Comparison of ENCODE assay signal across 13 mouse cellular contexts in genomic region chr13:45850181-45850974, GRCm38 (mm10).
A peak's percentile ranks its signal among the peaks of the same experiment; 100 is the strongest.
DNase-seq lines count a peak whose midpoint lies in the region; ATAC-seq lines count a peak whose summit lies in the region.
"Had no signal": no experiment of that assay in that cellular context is flagged by ENCODE, and none has a peak within 500 bp of the region (broad histone marks: within the 10 kb centered on the region; RNA-seq: fewer than 3 reads in every experiment).

No protein-coding gene starts in this region.

- H3K27ac ChIP-seq in heart, embryonic 10.5 days = peak overlapping the region; percentile 70
- H3K27ac ChIP-seq in macrophage = peak overlapping the region; percentile 41
- H3K27ac ChIP-seq: lung, embryonic 15.5 days; midbrain, embryonic 15.5 days had no signal

- intact Hi-C loops in heart, postnatal 14 days (cut with DNase I) = no loop called here

- peaks cover 9% of the 10 kb centered on the region; the same call in 1 of the 2 replicates for H3K79me2 ChIP-seq in macrophage (ENCODE audit: inconsistent target)

- H3K4me3 ChIP-seq in heart, embryonic 10.5 days = no peak overlapping the region
- H3K4me3 ChIP-seq in macrophage (ENCODE audit: inconsistent target) = no peak overlapping the region
- H3K4me3 ChIP-seq: lung, embryonic 15.5 days; midbrain, embryonic 15.5 days had no signal

- peaks cover 20% of the 10 kb centered on the region for H3K4me1 ChIP-seq in heart, embryonic 10.5 days
- H3K4me1 ChIP-seq: lung, embryonic 15.5 days; midbrain, embryonic 15.5 days had no signal

- H3K36me3 ChIP-seq in heart, embryonic 10.5 days = no peaks in the 10 kb centered on the region
- no peaks in the 10 kb centered on the region for H3K36me3 ChIP-seq in macrophage (ENCODE audit: inconsistent target)
- H3K36me3 ChIP-seq: lung, embryonic 15.5 days; midbrain, embryonic 15.5 days had no signal

- WGBS in heart, embryonic 10.5 days = 80% methylated on average over 5 of the region's 5 CpGs
- 45% methylated on average over 5 of the region's 5 CpGs for WGBS in macrophage (ENCODE audit: missing documents)

- no peaks in the 10 kb centered on the region for H3K9me3 ChIP-seq in heart, embryonic 10.5 days
- H3K9me3 ChIP-seq: lung, embryonic 15.5 days; midbrain, embryonic 15.5 days had no signal

- ATAC-seq in monocyte, adult 5-6 weeks (replicated peaks; ENCODE audit: insufficient number of reproducible peaks, low FRiP score, low TSS enrichment, poor library complexity, severe bottlenecking) = no peak
- ATAC-seq: midbrain, embryonic 15.5 days had no signal

- no peaks in the 10 kb centered on the region for H3K27me3 ChIP-seq in heart, embryonic 10.5 days (ENCODE audit: insufficient read depth, poor library complexity, severe bottlenecking)
- H3K27me3 ChIP-seq: lung, embryonic 15.5 days; midbrain, embryonic 15.5 days had no signal

- DNase-seq in heart, embryonic 10.5 days (ENCODE audit: low spot score) = no peak
- DNase-seq in heart, postnatal 14 days = no peak
- peak; percentile 12 to 15 for DNase-seq in B cell, adult 2 months
- DNase-seq in brain, adult 2 months (ENCODE audit: low read depth, low spot score) = peak; percentile 45
- DNase-seq in right cerebral cortex, postnatal 4 days = no peak
- DNase-seq in testis, postnatal 10 days (ENCODE audit: low spot score) = no peak
- DNase-seq: adrenal gland, postnatal 36 days; cerebellum, adult 2 months; kidney, postnatal 14 days had no signal

Comparison
In these comparisons a context has a peak if more than half of its experiments do, and no peak if none do; other contexts are left out.
1. DNase-seq: peak in B cell, adult 2 months (2 of 2) and brain, adult 2 months (single experiment); none in heart, embryonic 10.5 days (single experiment), heart, postnatal 14 days (0 of 2), right cerebral cortex, postnatal 4 days (single experiment) and testis, postnatal 10 days (single experiment).